Mouse (Mus musculus): ENCODE measurements around the gene Keg1. TPM values are rescaled to one million over a fixed set of nuclear protein-coding genes. Genes with fewer than 3 reads are reported as not detected.

Keg1 gene
- not detected for polyA plus RNA-seq (2017; shearing (Covaris generic))

DNA sequence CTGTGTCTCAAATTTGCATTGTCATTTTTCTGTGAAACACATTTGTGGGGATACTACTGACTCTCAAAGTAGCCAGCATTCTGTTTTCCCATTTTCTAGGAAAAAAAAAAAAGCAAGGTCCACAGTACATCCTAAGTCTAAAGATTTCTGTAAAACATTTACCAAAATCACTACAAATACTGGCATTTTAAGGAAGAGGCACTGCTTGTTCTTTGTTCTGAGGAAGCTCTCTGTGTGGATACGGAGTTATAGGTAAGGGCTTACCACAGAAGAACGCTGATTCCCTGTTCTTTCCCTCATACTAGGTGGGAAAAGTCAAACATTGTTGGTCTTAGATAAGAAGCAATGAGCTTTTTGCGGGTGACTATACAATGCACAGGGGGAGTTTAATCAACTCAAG lies at the start of gene Keg1:
Keg1 (plus strand) TSS at position 197 of the 400 bp plus-strand sequence.

DNA sequence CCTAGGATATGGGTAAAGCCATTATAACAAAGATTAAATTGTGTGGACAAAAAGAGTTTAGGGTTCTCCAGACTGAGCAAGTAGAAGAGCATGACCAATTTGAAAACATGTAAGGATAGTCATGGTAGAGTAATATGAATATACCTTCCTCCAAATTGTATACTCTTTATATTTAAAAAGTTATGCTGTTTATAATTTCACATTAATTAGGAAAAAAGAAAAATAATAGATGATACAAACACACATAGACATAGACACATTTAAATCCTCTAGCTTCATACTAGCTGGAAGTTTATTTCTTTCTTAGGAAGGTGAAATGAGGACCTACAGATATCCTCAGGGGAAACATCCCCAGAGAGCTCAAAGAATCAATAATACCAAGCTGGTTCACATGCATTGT lies 25.4 kb upstream of the Keg1 start, which contains the start of gene Olfr1442:
Olfr1442 (plus strand) TSS at position 301 of the 400 bp plus-strand sequence.

DNA sequence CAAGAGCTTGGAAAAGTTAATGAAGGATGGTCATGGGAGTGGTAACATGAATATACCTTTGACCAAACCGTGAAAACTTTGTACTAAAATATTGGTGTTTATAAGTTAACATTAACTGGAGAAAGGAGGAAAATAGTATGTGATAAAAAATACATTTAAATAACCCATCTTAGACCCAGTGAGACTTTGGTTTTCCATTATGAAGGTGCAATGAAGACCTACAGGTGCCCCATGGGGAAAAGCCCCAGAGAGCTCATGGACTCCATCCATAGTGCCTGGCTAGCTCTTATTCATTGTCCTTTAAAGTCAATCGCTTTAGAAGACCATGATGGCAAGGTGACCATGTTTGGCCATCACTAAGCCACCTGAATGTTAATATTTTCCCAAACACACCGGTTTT lies 17.8 kb upstream of the Keg1 start, which contains the start of gene Olfr1443:
Olfr1443 (plus strand) TSS at position 301 of the 400 bp plus-strand sequence.

DNA sequence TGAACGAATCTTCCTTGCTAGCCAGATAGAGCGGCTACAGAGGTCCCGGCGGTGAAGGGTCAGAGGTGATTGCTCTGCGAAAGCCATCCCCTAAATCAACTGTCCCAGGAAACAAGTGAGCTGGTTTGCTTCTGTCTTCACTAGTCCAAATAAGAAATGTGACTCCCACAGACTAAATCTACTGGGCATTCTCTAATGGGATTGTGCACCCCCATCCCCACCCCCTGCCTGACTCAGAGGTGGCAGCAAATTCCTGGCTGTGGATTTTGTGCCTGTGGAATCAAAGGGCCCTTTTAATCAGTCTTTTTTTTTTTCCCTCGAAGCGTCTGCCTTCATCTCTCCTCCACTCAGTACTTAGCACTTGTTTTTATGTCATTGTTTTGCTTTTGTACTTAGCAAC lies 69.7 kb downstream of the Keg1 start, which contains the start of gene Cntf:
Cntf (minus strand) TSS at position 325 of the 400 bp plus-strand sequence.

Other genes with a start within 250 kb of the Keg1 start
- 0.53 TPM for gene Mpeg1, start 235.0 kb upstream of the Keg1 start, polyA plus RNA-seq (2017; shearing (Covaris generic))
- gene Dtx4, start 194.3 kb upstream of the Keg1 start, polyA plus RNA-seq (2017; shearing (Covaris generic)) = 6.2 TPM
- 47.0 TPM for gene Fam111a, start 150.0 kb upstream of the Keg1 start, polyA plus RNA-seq (2017; shearing (Covaris generic))
- gene Gm4952, start 95.8 kb upstream of the Keg1 start, polyA plus RNA-seq (2017; shearing (Covaris generic)) = not detected
- gene Glyat, start 62.5 kb upstream of the Keg1 start, polyA plus RNA-seq (2017; shearing (Covaris generic)) = not detected
- gene Olfr1442, start 25.3 kb upstream of the Keg1 start, polyA plus RNA-seq (2017; shearing (Covaris generic)) = not detected
- not detected for gene Olfr1443, start 17.7 kb upstream of the Keg1 start, polyA plus RNA-seq (2017; shearing (Covaris generic))
- 1.3 TPM for gene Cntf, start 69.8 kb downstream of the Keg1 start, polyA plus RNA-seq (2017; shearing (Covaris generic))
- gene Zfp91, start 100.3 kb downstream of the Keg1 start, polyA plus RNA-seq (2017; shearing (Covaris generic)) = 11.1 TPM
- gene Lpxn, start 100.4 kb downstream of the Keg1 start, polyA plus RNA-seq (2017; shearing (Covaris generic)) = 221 TPM
- not detected for gene Gm5244, start 150.9 kb downstream of the Keg1 start, polyA plus RNA-seq (2017; shearing (Covaris generic))
- gene Olfr1444, start 161.5 kb downstream of the Keg1 start, polyA plus RNA-seq (2017; shearing (Covaris generic)) = 0.73 TPM
- gene Olfr1445, start 188.1 kb downstream of the Keg1 start, polyA plus RNA-seq (2017; shearing (Covaris generic)) = not detected
- not detected for gene Olfr1446, start 197.7 kb downstream of the Keg1 start, polyA plus RNA-seq (2017; shearing (Covaris generic))
- gene Olfr1447, start 208.0 kb downstream of the Keg1 start, polyA plus RNA-seq (2017; shearing (Covaris generic)) = not detected
- 0.19 TPM for gene Olfr1448, start 228.6 kb downstream of the Keg1 start, polyA plus RNA-seq (2017; shearing (Covaris generic))
- not detected for gene Olfr1449, start 235.1 kb downstream of the Keg1 start, polyA plus RNA-seq (2017; shearing (Covaris generic))

Data from CD4-positive, CD25-positive, alpha-beta regulatory T cell, adult 9 weeks (primary cell).